Mouse (Mus musculus) small intestine, adult 2 months (tissue): ENCODE data around the gene Prkd2.

Experiments
- CTCF ChIP-seq: fragments of 200-500 bp; IDR thresholded peaks from 2 replicates; pipeline ENCODE4 v1.5.1; 2012; ENCODE audit warnings: low read depth, mild to moderate bottlenecking, control low read depth, inconsistent platforms, low read length, moderate library complexity, mixed read lengths; ENCODE audit not compliant: insufficient replicate concordance, insufficient read length; ENCODE audit errors: extremely low read depth
- POLR2A ChIP-seq: fragments of 200-500 bp; IDR thresholded peaks from 2 replicates; pipeline ENCODE4 v1.6.1; 2012; ENCODE audit warnings: low read depth, mild to moderate bottlenecking, control low read depth, inconsistent platforms, low read length, moderate library complexity

GRCm38 (mm10) chr7:16859902-16860651 lies 17.4 kb downstream of the Prkd2 start:
- TF ChIP-seq CTCF, result no peak
- TF ChIP-seq POLR2A, result no peak
